Mouse (Mus musculus): ENCODE data around the gene Ercc1.

Gene Ercc1

GRCm38 (mm10) chr7:19344237-19344847 lies at the start of gene Ercc1:
TSS of gene Ercc1 (plus strand) at chr7:19344778.
- no peak for ATAC-seq (ENCODE audit: insufficient number of reproducible peaks, low FRiP score, low TSS enrichment)

- ATAC-seq (ENCODE audit: insufficient number of reproducible peaks, low FRiP score, low TSS enrichment), result peak; percentile 86
These were observed 48.9 kb upstream of the Ercc1 start for GRCm38 (mm10) chr7:19295503-19296185.

GRCm38 (mm10) chr7:19297034-19297433 lies 47.5 kb upstream of the Ercc1 start:
- ATAC-seq (ENCODE audit: insufficient number of reproducible peaks, low FRiP score, low TSS enrichment), result no peak

GRCm38 (mm10) chr7:19297794-19298193 lies 46.8 kb upstream of the Ercc1 start:
- no peak for ATAC-seq (ENCODE audit: insufficient number of reproducible peaks, low FRiP score, low TSS enrichment)

GRCm38 (mm10) chr7:19299194-19299593 lies 45.4 kb upstream of the Ercc1 start:
- no peak for ATAC-seq (ENCODE audit: insufficient number of reproducible peaks, low FRiP score, low TSS enrichment)

- ATAC-seq (ENCODE audit: insufficient number of reproducible peaks, low FRiP score, low TSS enrichment), result peak; percentile 77; the same call in 1 of the 2 replicates
These were observed 43.8 kb upstream of the Ercc1 start for GRCm38 (mm10) chr7:19300501-19301421.

GRCm38 (mm10) chr7:19301461-19302263 lies 42.9 kb upstream of the Ercc1 start:
- no peak for ATAC-seq (ENCODE audit: insufficient number of reproducible peaks, low FRiP score, low TSS enrichment)

- no peak for ATAC-seq (ENCODE audit: insufficient number of reproducible peaks, low FRiP score, low TSS enrichment)
These were observed 42.1 kb upstream of the Ercc1 start for GRCm38 (mm10) chr7:19302264-19303045.

- ATAC-seq (ENCODE audit: insufficient number of reproducible peaks, low FRiP score, low TSS enrichment), result no peak
These were observed 41.6 kb upstream of the Ercc1 start for GRCm38 (mm10) chr7:19303046-19303305.

GRCm38 (mm10) chr7:19303770-19304169 lies 40.8 kb upstream of the Ercc1 start:
- no peak for ATAC-seq (ENCODE audit: insufficient number of reproducible peaks, low FRiP score, low TSS enrichment)

- no peak for ATAC-seq (ENCODE audit: insufficient number of reproducible peaks, low FRiP score, low TSS enrichment)
These were observed 39.8 kb upstream of the Ercc1 start for GRCm38 (mm10) chr7:19304501-19305412.

GRCm38 (mm10) chr7:19305413-19305735 lies 39.2 kb upstream of the Ercc1 start:
- ATAC-seq (ENCODE audit: insufficient number of reproducible peaks, low FRiP score, low TSS enrichment), result no peak

GRCm38 (mm10) chr7:19305796-19306765 lies 38.5 kb upstream of the Ercc1 start:
- ATAC-seq (ENCODE audit: insufficient number of reproducible peaks, low FRiP score, low TSS enrichment), result no peak

- no peak for ATAC-seq (ENCODE audit: insufficient number of reproducible peaks, low FRiP score, low TSS enrichment)
These were observed 37.5 kb upstream of the Ercc1 start for GRCm38 (mm10) chr7:19306819-19307738.

GRCm38 (mm10) chr7:19307739-19308453 lies 36.7 kb upstream of the Ercc1 start:
- peak; percentile 42; the same call in 1 of the 2 replicates for ATAC-seq (ENCODE audit: insufficient number of reproducible peaks, low FRiP score, low TSS enrichment)

Measured in cerebellum, adult (tissue).